Mouse (Mus musculus): ENCODE measurements around the gene Akap13. TPM values are rescaled to one million over a fixed set of nuclear protein-coding genes. Genes with fewer than 3 reads are reported as not detected.

Gene Akap13
- total RNA-seq, 1 experiment = 24.6 TPM

DNA sequence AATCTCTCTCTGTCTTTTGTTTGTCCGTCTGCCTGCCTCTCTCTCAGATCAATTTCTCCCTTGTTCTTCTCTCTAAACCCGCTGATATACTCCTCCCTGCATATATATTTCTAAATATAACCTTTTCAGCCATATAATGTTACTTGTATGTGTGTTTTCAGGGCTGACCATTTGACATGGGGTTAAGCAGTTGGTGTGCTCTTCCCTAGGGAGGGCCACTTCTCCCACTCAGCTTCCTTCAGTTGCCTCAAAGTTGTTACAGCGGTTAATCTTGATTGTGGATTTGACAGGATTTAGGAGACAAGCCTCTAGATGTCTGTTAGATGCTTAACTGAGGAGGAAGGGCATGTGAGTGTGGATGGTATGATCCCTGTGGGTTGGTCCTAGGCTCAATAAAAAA, 83.8 kb downstream of the Akap13 start:
- TF ChIP-seq CHD2 (IDR thresholded peaks at IDR 0.05; ENCODE audit: low read depth, low read length) (no peak), ZC3H11A (IDR thresholded peaks at IDR 0.05; ENCODE audit: borderline replicate concordance, low read depth, low read length) (no peak), MAFK (IDR thresholded peaks at IDR 0.05; ENCODE audit: insufficient read depth, low read depth, low read length) (no peak), HCFC1 (IDR thresholded peaks at IDR 0.05; ENCODE audit: borderline replicate concordance, insufficient read depth, low read length) (no peak)
- no peak overlapping the region for H3K9ac ChIP-seq (ENCODE audit: insufficient read depth, low read depth, low read length, poor library complexity, severe bottlenecking)
- H3K9me3 ChIP-seq (ENCODE audit: control insufficient read depth, insufficient read depth, low read depth, low read length) = no peaks in the 10 kb centered on the region
- in situ Hi-C loops (cut with MboI; ENCODE audit: low sequenced_read_pairs in 2 of 2, unreplicated experiment in 2 of 2) = no loop called here
- no peaks in the 10 kb centered on the region for H3K36me3 ChIP-seq (ENCODE audit: control insufficient read depth, insufficient read depth, low read length, poor library complexity, severe bottlenecking)
- no peaks in the 10 kb centered on the region for H3K4me1 ChIP-seq (ENCODE audit: control insufficient read depth in 2 of 2, insufficient read depth in 2 of 2, low read length in 2 of 2, poor library complexity in 1 of 2)
- H3K4me3 ChIP-seq (ENCODE audit: insufficient read depth in 1 of 2, low read depth in 1 of 2, low read length in 2 of 2, poor library complexity in 1 of 2, severe bottlenecking in 1 of 2) = no peak overlapping the region
- no peak for DNase-seq (ENCODE audit: low read depth, low spot score)
- no peak overlapping the region for H3K27ac ChIP-seq (ENCODE audit: insufficient read depth, low read depth, low read length, poor library complexity, severe bottlenecking)

DNA sequence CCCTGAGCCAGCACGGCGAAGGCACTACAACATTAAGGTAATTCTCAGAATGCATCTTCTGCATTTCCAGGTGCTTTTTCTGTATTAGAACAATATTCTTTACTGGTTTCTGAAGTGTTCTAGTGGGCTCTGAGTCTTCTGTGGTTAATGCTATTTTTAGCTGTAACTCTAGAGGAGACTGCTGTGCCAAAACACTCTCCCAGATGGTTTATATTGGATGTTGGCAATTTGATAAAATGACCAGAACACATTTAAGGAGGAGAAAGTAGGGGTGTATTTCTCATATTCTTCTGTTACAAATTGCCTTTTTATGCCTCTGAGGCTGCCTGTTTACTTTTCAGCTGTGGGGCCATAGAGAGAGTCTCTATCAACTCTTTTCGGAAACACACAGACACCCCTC, 94.5 kb downstream of the Akap13 start:
- H3K9ac ChIP-seq (ENCODE audit: insufficient read depth, low read depth, low read length, poor library complexity, severe bottlenecking) = no peak overlapping the region
- peaks cover 2% of the 10 kb centered on the region; the same call in 1 of the 2 replicates for H3K36me3 ChIP-seq (ENCODE audit: control insufficient read depth, insufficient read depth, low read length, poor library complexity, severe bottlenecking)
- no peaks in the 10 kb centered on the region for H3K9me3 ChIP-seq (ENCODE audit: control insufficient read depth, insufficient read depth, low read depth, low read length)
- H3K4me1 ChIP-seq (ENCODE audit: control insufficient read depth in 2 of 2, insufficient read depth in 2 of 2, low read length in 2 of 2, poor library complexity in 1 of 2) = no peaks in the 10 kb centered on the region
- no peak for TF ChIP-seq CHD2 (IDR thresholded peaks at IDR 0.05; ENCODE audit: low read depth, low read length)
- no peak for TF ChIP-seq ZNF384 (IDR thresholded peaks at IDR 0.05; ENCODE audit: low read depth, low read length)
- no peak for TF ChIP-seq MAFK (IDR thresholded peaks at IDR 0.05; ENCODE audit: insufficient read depth, low read depth, low read length)
- TF ChIP-seq ZC3H11A (IDR thresholded peaks at IDR 0.05; ENCODE audit: borderline replicate concordance, low read depth, low read length) = no peak
- in situ Hi-C loops (cut with MboI; ENCODE audit: low sequenced_read_pairs in 2 of 2, unreplicated experiment in 2 of 2) = no loop called here
- H3K4me3 ChIP-seq (ENCODE audit: insufficient read depth in 1 of 2, low read depth in 1 of 2, low read length in 2 of 2, poor library complexity in 1 of 2, severe bottlenecking in 1 of 2) = no peak overlapping the region
- DNase-seq (ENCODE audit: low read depth, low spot score) = no peak
- H3K27ac ChIP-seq (ENCODE audit: insufficient read depth, low read depth, low read length, poor library complexity, severe bottlenecking) = no peak overlapping the region

- TF ChIP-seq CHD2 (IDR thresholded peaks at IDR 0.05; ENCODE audit: low read depth, low read length) (no peak), ZC3H11A (IDR thresholded peaks at IDR 0.05; ENCODE audit: borderline replicate concordance, low read depth, low read length) (no peak), HCFC1 (IDR thresholded peaks at IDR 0.05; ENCODE audit: borderline replicate concordance, insufficient read depth, low read length) (no peak), MAFK (IDR thresholded peaks at IDR 0.05; ENCODE audit: insufficient read depth, low read depth, low read length) (no peak), ZNF384 (IDR thresholded peaks at IDR 0.05; ENCODE audit: low read depth, low read length) (no peak)
- Histone ChIP-seq H3K27ac (ENCODE audit: insufficient read depth, low read depth, low read length, poor library complexity, severe bottlenecking) (no peak overlapping the region), H3K4me3 (ENCODE audit: insufficient read depth in 1 of 2, low read depth in 1 of 2, low read length in 2 of 2, poor library complexity in 1 of 2, severe bottlenecking in 1 of 2) (no peak overlapping the region), H3K4me1 (ENCODE audit: control insufficient read depth in 2 of 2, insufficient read depth in 2 of 2, low read length in 2 of 2, poor library complexity in 1 of 2) (no peaks in the 10 kb centered on the region), H3K9me3 (ENCODE audit: control insufficient read depth, insufficient read depth, low read depth, low read length) (no peaks in the 10 kb centered on the region), H3K36me3 (ENCODE audit: control insufficient read depth, insufficient read depth, low read length, poor library complexity, severe bottlenecking) (peaks cover 2% of the 10 kb centered on the region; the same call in 1 of the 2 replicates), H3K9ac (ENCODE audit: insufficient read depth, low read depth, low read length, poor library complexity, severe bottlenecking) (no peak overlapping the region)
- no peak for DNase-seq (ENCODE audit: low read depth, low spot score)
- in situ Hi-C loops (cut with MboI; ENCODE audit: low sequenced_read_pairs in 2 of 2, unreplicated experiment in 2 of 2) = no loop called here
Observed at GRCm38 (mm10) chr7:75550791-75551336, 95.5 kb downstream of the Akap13 start.

- in situ Hi-C loops (cut with MboI; ENCODE audit: low sequenced_read_pairs in 2 of 2, unreplicated experiment in 2 of 2) = no loop called here
Observed at GRCm38 (mm10) chr7:75553002-75553666, 97.8 kb downstream of the Akap13 start.

DNA sequence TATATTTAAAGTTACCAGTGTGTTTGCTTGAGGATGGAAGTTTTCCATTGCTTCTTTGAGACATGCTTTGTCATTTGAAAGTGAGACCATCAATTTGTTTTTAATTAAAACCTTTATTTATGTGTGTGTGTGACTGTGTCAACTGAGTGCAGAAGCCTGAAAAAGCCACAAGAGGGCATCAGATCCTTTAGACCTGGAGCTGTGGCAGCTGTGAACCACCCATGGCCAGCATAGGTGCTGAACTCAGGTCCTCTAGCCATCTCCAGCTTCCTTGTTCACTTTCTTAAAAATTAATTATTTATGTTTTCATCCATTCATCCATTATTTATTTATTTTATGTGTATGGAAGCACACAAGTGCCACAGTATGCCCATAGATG, 98.3 kb downstream of the Akap13 start:
- Histone ChIP-seq H3K4me3 (ENCODE audit: insufficient read depth in 1 of 2, low read depth in 1 of 2, low read length in 2 of 2, poor library complexity in 1 of 2, severe bottlenecking in 1 of 2) (no peak overlapping the region), H3K36me3 (ENCODE audit: control insufficient read depth, insufficient read depth, low read length, poor library complexity, severe bottlenecking) (no peaks in the 10 kb centered on the region), H3K9me3 (ENCODE audit: control insufficient read depth, insufficient read depth, low read depth, low read length) (no peaks in the 10 kb centered on the region), H3K4me1 (ENCODE audit: control insufficient read depth in 2 of 2, insufficient read depth in 2 of 2, low read length in 2 of 2, poor library complexity in 1 of 2) (no peaks in the 10 kb centered on the region), H3K9ac (ENCODE audit: insufficient read depth, low read depth, low read length, poor library complexity, severe bottlenecking) (no peak overlapping the region), H3K27ac (ENCODE audit: insufficient read depth, low read depth, low read length, poor library complexity, severe bottlenecking) (no peak overlapping the region)
- TF ChIP-seq ZC3H11A (IDR thresholded peaks at IDR 0.05; ENCODE audit: borderline replicate concordance, low read depth, low read length) (no peak), MAFK (IDR thresholded peaks at IDR 0.05; ENCODE audit: insufficient read depth, low read depth, low read length) (no peak), CHD2 (IDR thresholded peaks at IDR 0.05; ENCODE audit: low read depth, low read length) (no peak), HCFC1 (IDR thresholded peaks at IDR 0.05; ENCODE audit: borderline replicate concordance, insufficient read depth, low read length) (no peak), ZNF384 (IDR thresholded peaks at IDR 0.05; ENCODE audit: low read depth, low read length) (no peak)
- in situ Hi-C loops (cut with MboI; ENCODE audit: low sequenced_read_pairs in 2 of 2, unreplicated experiment in 2 of 2) = no loop called here
- DNase-seq (ENCODE audit: low read depth, low spot score) = no peak

More at GRCm38 (mm10) chr7:75553002-75553666, 97.8 kb downstream of the Akap13 start:
- H3K9me3 ChIP-seq (ENCODE audit: control insufficient read depth, insufficient read depth, low read depth, low read length) = no peaks in the 10 kb centered on the region
- H3K4me3 ChIP-seq (ENCODE audit: insufficient read depth in 1 of 2, low read depth in 1 of 2, low read length in 2 of 2, poor library complexity in 1 of 2, severe bottlenecking in 1 of 2) = no peak overlapping the region
- H3K36me3 ChIP-seq (ENCODE audit: control insufficient read depth, insufficient read depth, low read length, poor library complexity, severe bottlenecking) = no peaks in the 10 kb centered on the region
- no peak overlapping the region for H3K9ac ChIP-seq (ENCODE audit: insufficient read depth, low read depth, low read length, poor library complexity, severe bottlenecking)
- no peak for TF ChIP-seq ZNF384 (IDR thresholded peaks at IDR 0.05; ENCODE audit: low read depth, low read length)
- no peaks in the 10 kb centered on the region for H3K4me1 ChIP-seq (ENCODE audit: control insufficient read depth in 2 of 2, insufficient read depth in 2 of 2, low read length in 2 of 2, poor library complexity in 1 of 2)
- DNase-seq (ENCODE audit: low read depth, low spot score) = no peak
- H3K27ac ChIP-seq (ENCODE audit: insufficient read depth, low read depth, low read length, poor library complexity, severe bottlenecking) = no peak overlapping the region
